Mouse (Mus musculus) limb, embryonic 15.5 days (tissue): ENCODE measurements around the gene Dhdh. TPM values are rescaled to one million over a fixed set of nuclear protein-coding genes. Genes with fewer than 3 reads are reported as not detected.

Source experiments
- ATAC-seq: fragments of 200-750 bp; cut with Nextera tagmentation; 2 replicates; pipeline ENCODE4 v1.8.0; 2017; ENCODE audit warnings: low read depth, moderate TSS enrichment; ENCODE audit not compliant: insufficient number of reproducible peaks, low FRiP score, low TSS enrichment
- H3K27ac ChIP-seq: fragments of 300-500 bp; sonication (generic); 2 replicates; pipeline ENCODE4 v1.5.1; 2015; ENCODE audit warnings: moderate library complexity, mild to moderate bottlenecking, inconsistent platforms
- H3K27me3 ChIP-seq: fragments of 300-500 bp; sonication (generic); 2 replicates; pipeline ENCODE4 v1.6.1; 2015; ENCODE audit warnings: inconsistent platforms
- H3K36me3 ChIP-seq: fragments of 300-500 bp; sonication (generic); 2 replicates; pipeline ENCODE4 v1.6.1; 2015; ENCODE audit warnings: inconsistent platforms
- H3K4me1 ChIP-seq: fragments of 300-500 bp; sonication (generic); 2 replicates; pipeline ENCODE4 v1.6.1; 2015; ENCODE audit warnings: inconsistent platforms
- H3K4me2 ChIP-seq: fragments of 300-500 bp; sonication (generic); 2 replicates; pipeline ENCODE4 v1.6.1; 2015; ENCODE audit warnings: mild to moderate bottlenecking, inconsistent platforms
- H3K4me3 ChIP-seq: fragments of 300-500 bp; sonication (generic); 2 replicates; pipeline ENCODE4 v1.5.1; 2015; ENCODE audit warnings: mild to moderate bottlenecking, inconsistent platforms
- H3K9ac ChIP-seq: fragments of 300-500 bp; sonication (generic); 2 replicates; pipeline ENCODE4 v1.6.1; 2015; ENCODE audit warnings: inconsistent platforms
- H3K9me3 ChIP-seq: fragments of 300-500 bp; sonication (generic); 2 replicates; pipeline ENCODE4 v1.6.1; 2016; ENCODE audit warnings: inconsistent platforms
- WGBS: fragments of 180-500 bp; shearing (Covaris S2); methylation state at CpG from one replicate; pipeline ENCODE4 v1.1.7; 2015; 5-methylcytosine and 5-hydroxymethylcytosine counted together
- microRNA-seq: library from miRNA; unstranded; fragments of <30 nt; microRNA quantifications from one replicate; pipeline ENCODE4, GENCODE M21; 2016
- polyA plus RNA-seq: library from polyadenylated mRNA; unstranded; fragments of >200 nt; fragmentation: Nextera tagmentation; extraction: Ambion mirVana; gene quantifications from 2 replicates; pipeline ENCODE4 v1.2.1, GENCODE M21; 2015

The Dhdh gene
- polyA plus RNA-seq, 1 experiment from 2014 or later = 3.1 TPM

GRCm38 (mm10) chr7:45437046-45437445 lies 51.6 kb downstream of the Dhdh start:
- Histone ChIP-seq H3K36me3 (peaks cover 26% of the 10 kb centered on the region), H3K9me3 (no peaks in the 10 kb centered on the region), H3K9ac (no peak overlapping the region), H3K27ac (no peak overlapping the region), H3K4me1 (peaks cover 44% of the 10 kb centered on the region), H3K27me3 (no peaks in the 10 kb centered on the region), H3K4me3 (no peak overlapping the region), H3K4me2 (peak overlapping the region; percentile 7; the same call in 1 of the 2 replicates)
- ATAC-seq = no peak
- 27% methylated on average over 6 of the region's 6 CpGs for WGBS

GRCm38 (mm10) chr7:45436444-45436843 lies 52.2 kb downstream of the Dhdh start:
- Histone ChIP-seq H3K36me3 (peaks cover 27% of the 10 kb centered on the region), H3K4me2 (peak overlapping the region; percentile 72), H3K4me1 (peaks cover 44% of the 10 kb centered on the region), H3K27ac (no peak overlapping the region), H3K27me3 (no peaks in the 10 kb centered on the region), H3K9me3 (no peaks in the 10 kb centered on the region), H3K4me3 (peak overlapping the region; percentile 62; the same call in 1 of the 2 replicates), H3K9ac (no peak overlapping the region)
- ATAC-seq = no peak
- WGBS = 90% methylated on average over 5 of the region's 5 CpGs

GRCm38 (mm10) chr7:45435038-45435437 lies 53.6 kb downstream of the Dhdh start:
- Histone ChIP-seq H3K36me3 (peaks cover 33% of the 10 kb centered on the region), H3K9me3 (no peaks in the 10 kb centered on the region), H3K9ac (peak overlapping the region; percentile 72), H3K4me3 (peak overlapping the region; percentile 62), H3K27me3 (no peaks in the 10 kb centered on the region), H3K4me2 (peak overlapping the region; percentile 72), H3K4me1 (peaks cover 44% of the 10 kb centered on the region), H3K27ac (peak overlapping the region; percentile 83)
- no peak for ATAC-seq
- 3% methylated on average over 16 of the region's 16 CpGs for WGBS

- H3K36me3 ChIP-seq = peaks cover 33% of the 10 kb centered on the region
- H3K27ac ChIP-seq = peak within 1 kb of the TSS; percentile 92
- under 1% methylated on average over 45 of the region's 45 CpGs for WGBS
- H3K9ac ChIP-seq = peak within 1 kb of the TSS; percentile 90
- no peaks in the 10 kb centered on the region for H3K9me3 ChIP-seq
- peak within 1 kb of the TSS; percentile 90 for H3K4me2 ChIP-seq
- peaks cover 44% of the 10 kb centered on the region for H3K4me1 ChIP-seq
- peak within 1 kb of the TSS; percentile 62 for H3K4me3 ChIP-seq
- ATAC-seq = peak; percentile 97
- H3K27me3 ChIP-seq = no peaks in the 10 kb centered on the region
These were observed 54.2 kb downstream of the Dhdh start, which contains the start of gene Gys1 for GRCm38 (mm10) chr7:45434203-45435015. TSS of gene Gys1 (plus strand) at chr7:45434844.

GRCm38 (mm10) chr7:45433835-45434202 lies 54.8 kb downstream of the Dhdh start:
- Histone ChIP-seq H3K27ac (peak overlapping the region; percentile 92), H3K36me3 (peaks cover 38% of the 10 kb centered on the region), H3K4me1 (peaks cover 44% of the 10 kb centered on the region), H3K9me3 (no peaks in the 10 kb centered on the region), H3K9ac (peak overlapping the region; percentile 90), H3K4me3 (peak overlapping the region; percentile 62), H3K27me3 (no peaks in the 10 kb centered on the region), H3K4me2 (peak overlapping the region; percentile 90)
- no peak for ATAC-seq
- WGBS = under 1% methylated on average over 7 of the region's 7 CpGs

- Histone ChIP-seq H3K9me3 (no peaks in the 10 kb centered on the region), H3K9ac (no peak overlapping the region), H3K27me3 (no peaks in the 10 kb centered on the region), H3K4me1 (no peaks in the 10 kb centered on the region), H3K27ac (no peak overlapping the region), H3K4me3 (no peak overlapping the region), H3K4me2 (no peak overlapping the region), H3K36me3 (peaks cover 96% of the 10 kb centered on the region)
- 91% methylated on average over 8 of the region's 8 CpGs for WGBS
- no peak for ATAC-seq
These were observed 62.0 kb downstream of the Dhdh start for GRCm38 (mm10) chr7:45426556-45426955.

- WGBS = 89% methylated on average over 14 of the region's 14 CpGs
- Histone ChIP-seq H3K27ac (no peak overlapping the region), H3K27me3 (peaks cover 46% of the 10 kb centered on the region), H3K9me3 (no peaks in the 10 kb centered on the region), H3K9ac (no peak overlapping the region), H3K4me3 (no peak overlapping the region), H3K36me3 (peaks cover 55% of the 10 kb centered on the region), H3K4me2 (no peak overlapping the region), H3K4me1 (peaks cover 28% of the 10 kb centered on the region)
- no peak for ATAC-seq
These were observed 67.4 kb downstream of the Dhdh start for GRCm38 (mm10) chr7:45421194-45421593.

Small RNA genes within 50 kb of the gene (microRNA-seq; reads per million reads assigned to microRNA genes)
- not detected for gene Gm22133

Other genes starting within 250 kb of the Dhdh start
- gene Cd37, start 249.7 kb downstream of the Dhdh start, polyA plus RNA-seq = 3.8 and 5.1 TPM in 2 replicates
- gene Slc6a16, start 247.7 kb downstream of the Dhdh start, polyA plus RNA-seq = 0.09 TPM in 1 of 2 replicates, not detected in the other
- not detected in 2 replicates for gene Slc6a21, start 211.3 kb downstream of the Dhdh start, polyA plus RNA-seq
- 22.0 and 22.6 TPM in 2 replicates for gene Trpm4, start 155.0 kb downstream of the Dhdh start, polyA plus RNA-seq
- gene Hrc, start 153.5 kb downstream of the Dhdh start, polyA plus RNA-seq = 6.5 and 15.1 TPM in 2 replicates
- gene Ppfia3, start 121.8 kb downstream of the Dhdh start, polyA plus RNA-seq = 7.8 and 9.1 TPM in 2 replicates
- gene Lin7b, start 118.2 kb downstream of the Dhdh start, polyA plus RNA-seq = 2.3 and 2.5 TPM in 2 replicates
- gene Snrnp70, start 93.1 kb downstream of the Dhdh start, polyA plus RNA-seq = 199 and 204 TPM in 2 replicates
- 0.10 and 0.12 TPM in 2 replicates for gene Kcna7, start 83.2 kb downstream of the Dhdh start, polyA plus RNA-seq
- gene Ntf5, start 75.1 kb downstream of the Dhdh start, polyA plus RNA-seq = 1.9 and 3.0 TPM in 2 replicates
- not detected in 2 replicates for gene Lhb, start 68.0 kb downstream of the Dhdh start, polyA plus RNA-seq
- gene Gys1, start 54.0 kb downstream of the Dhdh start, polyA plus RNA-seq = 39.0 and 43.5 TPM in 2 replicates
- gene Ruvbl2, start 50.7 kb downstream of the Dhdh start, polyA plus RNA-seq = 122 and 125 TPM in 2 replicates
- 4,640 and 4,716 TPM in 2 replicates for gene Ftl1, start 28.9 kb downstream of the Dhdh start, polyA plus RNA-seq
- 145 and 146 TPM in 2 replicates for gene Bax, start 21.9 kb downstream of the Dhdh start, polyA plus RNA-seq
- gene Tulp2, start 6.9 kb downstream of the Dhdh start, polyA plus RNA-seq = 0.61 and 1.0 TPM in 2 replicates
- not detected in 2 replicates for gene Gm45808, start 2.0 kb downstream of the Dhdh start, polyA plus RNA-seq
- 279 and 295 TPM in 2 replicates for gene Nucb1, start 21.6 kb upstream of the Dhdh start, polyA plus RNA-seq
- gene Ppp1r15a, start 37.5 kb upstream of the Dhdh start, polyA plus RNA-seq = 22.3 and 26.1 TPM in 2 replicates
- gene Plekha4, start 37.5 kb upstream of the Dhdh start, polyA plus RNA-seq = 5.7 and 6.8 TPM in 2 replicates
- 0.74 and 1.1 TPM in 2 replicates for gene Hsd17b14, start 66.1 kb upstream of the Dhdh start, polyA plus RNA-seq
- gene Bcat2, start 81.3 kb upstream of the Dhdh start, polyA plus RNA-seq = 63.4 and 64.4 TPM in 2 replicates
- 0.58 and 0.93 TPM in 2 replicates for gene Fgf21, start 126.7 kb upstream of the Dhdh start, polyA plus RNA-seq
- gene Fut1, start 128.5 kb upstream of the Dhdh start, polyA plus RNA-seq = 2.9 and 3.3 TPM in 2 replicates
- 0.14 and 0.27 TPM in 2 replicates for gene Izumo1, start 133.0 kb upstream of the Dhdh start, polyA plus RNA-seq
- gene Rasip1, start 138.7 kb upstream of the Dhdh start, polyA plus RNA-seq = 11.4 and 12.0 TPM in 2 replicates
- gene Mamstr, start 151.2 kb upstream of the Dhdh start, polyA plus RNA-seq = 21.9 and 36.8 TPM in 2 replicates
- gene Fut2, start 177.6 kb upstream of the Dhdh start, polyA plus RNA-seq = 7.7 and 8.0 TPM in 2 replicates
- gene Ntn5, start 195.2 kb upstream of the Dhdh start, polyA plus RNA-seq = 0.50 and 2.6 TPM in 2 replicates
- gene Sec1, start 205.6 kb upstream of the Dhdh start, polyA plus RNA-seq = 0.56 and 0.97 TPM in 2 replicates
- 13.3 and 13.7 TPM in 2 replicates for gene Car11, start 211.0 kb upstream of the Dhdh start, polyA plus RNA-seq
- 4.3 and 4.7 TPM in 2 replicates for gene Dbp, start 216.3 kb upstream of the Dhdh start, polyA plus RNA-seq
- 942 and 1,034 TPM in 2 replicates for gene Rpl18, start 226.7 kb upstream of the Dhdh start, polyA plus RNA-seq
- 38.5 and 39.7 TPM in 2 replicates for gene Sphk2, start 229.2 kb upstream of the Dhdh start, polyA plus RNA-seq
- gene Fam83e, start 232.4 kb upstream of the Dhdh start, polyA plus RNA-seq = 0.76 and 0.78 TPM in 2 replicates
- not detected in 2 replicates for gene Spaca4, start 237.0 kb upstream of the Dhdh start, polyA plus RNA-seq